Mouse (Mus musculus) hindbrain, embryonic 11.5 days (tissue): ENCODE data around the gene Olfr1176. TPM values are rescaled to one million over a fixed set of nuclear protein-coding genes. Genes with fewer than 3 reads are reported as not detected.

ENCODE experiments used
- ATAC-seq: fragments of 200-750 bp; cut with Nextera tagmentation; 2 replicates; pipeline ENCODE4 v1.8.0; 2017; ENCODE audit warnings: mild to moderate bottlenecking, moderate TSS enrichment, moderate library complexity; ENCODE audit not compliant: low FRiP score
- DNase-seq: peaks from one replicate; pipeline ENCODE4 v3.0.0-alpha.2; 2015; ENCODE audit warnings: low spot score
- H3K27ac ChIP-seq: fragments of 300-500 bp; sonication (generic); 2 replicates; pipeline ENCODE4 v1.5.1; 2014; ENCODE audit warnings: mild to moderate bottlenecking, low read depth, low read length
- H3K27me3 ChIP-seq: fragments of 300-500 bp; sonication (generic); 2 replicates; pipeline ENCODE4 v1.6.1; 2014; ENCODE audit warnings: mild to moderate bottlenecking, low read length, moderate library complexity, mixed read lengths; ENCODE audit not compliant: control insufficient read depth, insufficient read depth
- H3K36me3 ChIP-seq: fragments of 300-500 bp; sonication (generic); 2 replicates; pipeline ENCODE4 v1.6.1; 2014; ENCODE audit warnings: mild to moderate bottlenecking, low read length, moderate library complexity, mixed read lengths; ENCODE audit not compliant: control insufficient read depth, insufficient read depth
- H3K4me1 ChIP-seq: fragments of 300-500 bp; sonication (generic); replicated peaks from 2 replicates; pipeline ENCODE4 v1.6.1; 2014; ENCODE audit warnings: low read length, mixed read lengths; ENCODE audit not compliant: control insufficient read depth, insufficient read depth
- H3K4me2 ChIP-seq: fragments of 300-500 bp; sonication (generic); replicated peaks from 2 replicates; pipeline ENCODE4 v1.6.1; 2014; ENCODE audit warnings: mild to moderate bottlenecking, low read depth, low read length
- H3K4me3 ChIP-seq: fragments of 300-500 bp; sonication (generic); 2 replicates; pipeline ENCODE4 v1.5.1; 2014; ENCODE audit warnings: low read depth, low read length
- H3K9ac ChIP-seq: fragments of 300-500 bp; sonication (generic); 2 replicates; pipeline ENCODE4 v1.6.1; 2014; ENCODE audit warnings: low read depth, low read length
- H3K9me3 ChIP-seq: fragments of 300-500 bp; sonication (generic); 2 replicates; pipeline ENCODE4 v1.6.1; 2016; ENCODE audit warnings: low read length; ENCODE audit not compliant: control insufficient read depth
- WGBS: fragments of 180-500 bp; shearing (Covaris S2); extraction: QIAGEN DNeasy Blood & Tissue Kit; methylation state at CpG from one replicate; pipeline ENCODE4 v1.1.7; 2014; 5-methylcytosine and 5-hydroxymethylcytosine counted together
- polyA plus RNA-seq: library from polyadenylated mRNA; unstranded; fragments of >200 nt; fragmentation: Nextera tagmentation; extraction: Ambion mirVana; gene quantifications from 2 replicates; pipeline ENCODE4 v1.2.1, GENCODE M21; 2014

Gene Olfr1176
- not detected in 2 replicates for polyA plus RNA-seq

GRCm38 (mm10) chr2:88336421-88336820 lies at the start of gene Olfr1176:
Gene Olfr1176 (plus strand): TSS chr2:88336721.
- ATAC-seq: no peak
- DNase-seq: no peak
- Histone ChIP-seq H3K4me3 (no peak within 1 kb of the TSS), H3K9me3 (no peaks in the 10 kb centered on the region), H3K27me3 (no peaks in the 10 kb centered on the region), H3K9ac (no peak within 1 kb of the TSS), H3K36me3 (no peaks in the 10 kb centered on the region), H3K4me1 (no peaks in the 10 kb centered on the region), H3K27ac (no peak within 1 kb of the TSS), H3K4me2 (no peak within 1 kb of the TSS)
- WGBS: 69% methylated on average over 1 of the region's 1 CpGs

GRCm38 (mm10) chr2:88315035-88315434 lies 21.5 kb upstream of the Olfr1176 start, which contains the start of gene Olfr1174-ps:
Gene Olfr1174-ps (minus strand): TSS chr2:88315135.
- Histone ChIP-seq H3K27ac (no peak within 1 kb of the TSS), H3K9ac (no peak within 1 kb of the TSS), H3K4me1 (no peaks in the 10 kb centered on the region), H3K9me3 (no peaks in the 10 kb centered on the region), H3K27me3 (no peaks in the 10 kb centered on the region), H3K36me3 (no peaks in the 10 kb centered on the region), H3K4me3 (no peak within 1 kb of the TSS), H3K4me2 (no peak within 1 kb of the TSS)
- no peak for DNase-seq
- no peak for ATAC-seq
- WGBS: 93% methylated on average over 4 of the region's 4 CpGs

- 89% methylated on average over 2 of the region's 2 CpGs for WGBS
- H3K4me2 ChIP-seq: no peak within 1 kb of the TSS
- no peak for DNase-seq
- no peaks in the 10 kb centered on the region for H3K27me3 ChIP-seq
- no peak for ATAC-seq
- H3K9ac ChIP-seq: no peak within 1 kb of the TSS
- no peak within 1 kb of the TSS for H3K27ac ChIP-seq
- H3K4me3 ChIP-seq: no peak within 1 kb of the TSS
- no peaks in the 10 kb centered on the region for H3K4me1 ChIP-seq
- H3K36me3 ChIP-seq: no peaks in the 10 kb centered on the region
- no peaks in the 10 kb centered on the region for H3K9me3 ChIP-seq
Measured at GRCm38 (mm10) chr2:88327115-88327514, 9.4 kb upstream of the Olfr1176 start, which contains the start of gene Olfr1175-ps. Gene Olfr1175-ps (minus strand): TSS chr2:88327215.

- 83% methylated on average over 1 of the region's 1 CpGs for WGBS
- no peak for DNase-seq
- H3K4me1 ChIP-seq: no peaks in the 10 kb centered on the region
- H3K4me3 ChIP-seq: no peak within 1 kb of the TSS
- no peaks in the 10 kb centered on the region for H3K9me3 ChIP-seq
- H3K4me2 ChIP-seq: no peak within 1 kb of the TSS
- H3K36me3 ChIP-seq: no peaks in the 10 kb centered on the region
- no peak for ATAC-seq
- H3K27me3 ChIP-seq: no peaks in the 10 kb centered on the region
- no peak within 1 kb of the TSS for H3K27ac ChIP-seq
- no peak within 1 kb of the TSS for H3K9ac ChIP-seq
Measured at GRCm38 (mm10) chr2:88346392-88346791, 9.9 kb downstream of the Olfr1176 start, which contains the start of gene Olfr1177-ps. Gene Olfr1177-ps (minus strand): TSS chr2:88346492.

GRCm38 (mm10) chr2:88356304-88356703 lies 19.8 kb downstream of the Olfr1176 start:
- Histone ChIP-seq H3K27me3 (no peaks in the 10 kb centered on the region), H3K27ac (no peak overlapping the region), H3K4me3 (no peak overlapping the region), H3K4me2 (no peak overlapping the region), H3K4me1 (no peaks in the 10 kb centered on the region), H3K9me3 (no peaks in the 10 kb centered on the region), H3K36me3 (no peaks in the 10 kb centered on the region), H3K9ac (no peak overlapping the region)
- ATAC-seq: peak; percentile 35; the same call in 1 of the 2 replicates
- DNase-seq: peak; percentile 46
- 2% methylated on average over 2 of the region's 2 CpGs for WGBS

GRCm38 (mm10) chr2:88386762-88387161 lies 50.2 kb downstream of the Olfr1176 start, which contains the start of gene Olfr1178:
Gene Olfr1178 (plus strand): TSS chr2:88387062.
- ATAC-seq: no peak
- DNase-seq: no peak
- H3K9ac ChIP-seq: no peak within 1 kb of the TSS
- H3K4me1 ChIP-seq: no peaks in the 10 kb centered on the region
- H3K9me3 ChIP-seq: no peaks in the 10 kb centered on the region
- no peaks in the 10 kb centered on the region for H3K36me3 ChIP-seq
- no peak within 1 kb of the TSS for H3K4me2 ChIP-seq
- no peaks in the 10 kb centered on the region for H3K27me3 ChIP-seq
- H3K4me3 ChIP-seq: no peak within 1 kb of the TSS
- WGBS: 85% methylated on average over 1 of the region's 1 CpGs
- H3K27ac ChIP-seq: no peak within 1 kb of the TSS

Other genes with a start within 250 kb of the Olfr1176 start
- not detected in 2 replicates for gene Olfr1164, start 242.8 kb upstream of the Olfr1176 start, polyA plus RNA-seq
- not detected in 2 replicates for gene Olfr1166, start 208.4 kb upstream of the Olfr1176 start, polyA plus RNA-seq
- gene Olfr1167, start 181.5 kb upstream of the Olfr1176 start, polyA plus RNA-seq: not detected in 2 replicates
- gene Olfr1168, start 154.8 kb upstream of the Olfr1176 start, polyA plus RNA-seq: not detected in 2 replicates
- not detected in 2 replicates for gene Olfr1170, start 108.4 kb upstream of the Olfr1176 start, polyA plus RNA-seq
- not detected in 2 replicates for gene Olfr1173, start 56.8 kb upstream of the Olfr1176 start, polyA plus RNA-seq
- not detected in 2 replicates for gene Olfr1174-ps, start 21.6 kb upstream of the Olfr1176 start, polyA plus RNA-seq
- gene Olfr1175-ps, start 9.5 kb upstream of the Olfr1176 start, polyA plus RNA-seq: not detected in 2 replicates
- gene Olfr1177-ps, start 9.8 kb downstream of the Olfr1176 start, polyA plus RNA-seq: not detected in 2 replicates
- not detected in 2 replicates for gene Olfr1178, start 50.3 kb downstream of the Olfr1176 start, polyA plus RNA-seq
- not detected in 2 replicates for gene Olfr1179, start 69.7 kb downstream of the Olfr1176 start, polyA plus RNA-seq
- not detected in 2 replicates for gene Olfr1180, start 82.4 kb downstream of the Olfr1176 start, polyA plus RNA-seq
- not detected in 2 replicates for gene Olfr1181, start 89.5 kb downstream of the Olfr1176 start, polyA plus RNA-seq
- gene Gm13757, start 112.4 kb downstream of the Olfr1176 start, polyA plus RNA-seq: not detected in 2 replicates
- gene Olfr1183, start 118.1 kb downstream of the Olfr1176 start, polyA plus RNA-seq: not detected in 2 replicates
- not detected in 2 replicates for gene Olfr1184, start 146.9 kb downstream of the Olfr1176 start, polyA plus RNA-seq
- gene Olfr1185-ps1, start 156.6 kb downstream of the Olfr1176 start, polyA plus RNA-seq: not detected in 2 replicates
- not detected in 2 replicates for gene Olfr1186, start 181.8 kb downstream of the Olfr1176 start, polyA plus RNA-seq
- gene Olfr1188, start 220.2 kb downstream of the Olfr1176 start, polyA plus RNA-seq: not detected in 2 replicates
- gene Olfr1189, start 249.7 kb downstream of the Olfr1176 start, polyA plus RNA-seq: not detected in 2 replicates